Mouse (Mus musculus) lung, adult 2 months (tissue): ENCODE data around the gene Tent4b.

ENCODE experiments used
- CTCF ChIP-seq: fragments of 200-500 bp; IDR thresholded peaks from 2 replicates; pipeline ENCODE4 v1.5.1; 2011; ENCODE audit warnings: mild to moderate bottlenecking, low read length, control low read depth; ENCODE audit not compliant: insufficient read depth
- POLR2A ChIP-seq: fragments of 200-500 bp; IDR thresholded peaks from 2 replicates; pipeline ENCODE4 v1.6.1; 2011; ENCODE audit warnings: low read depth, mild to moderate bottlenecking, control low read depth, low read length, borderline replicate concordance; ENCODE audit errors: extremely low read depth

GRCm38 (mm10) chr8:88199700-88200601 is 938 bp downstream of the Tent4b start:
- no peak for TF ChIP-seq POLR2A
- TF ChIP-seq CTCF, result no peak
